Mouse (Mus musculus) stomach, embryonic 14.5 days (tissue): ENCODE data around the gene Tph2. TPM values are rescaled to one million over a fixed set of nuclear protein-coding genes. Genes with fewer than 3 reads are reported as not detected.
"Not testable (repeated sequence)": the region's sequence is repeated elsewhere in the genome, so short reads cannot be mapped to it uniquely, and the experiment has no call there.

Source experiments
- ATAC-seq: fragments of 200-750 bp; cut with Nextera tagmentation; 2 replicates; pipeline ENCODE4 v1.8.0; 2017; ENCODE audit warnings: low read depth, moderate TSS enrichment; ENCODE audit not compliant: insufficient number of reproducible peaks, insufficient read depth, low FRiP score
- H3K27ac ChIP-seq: fragments of 300-500 bp; sonication (generic); 2 replicates; pipeline ENCODE4 v1.5.1; 2014; ENCODE audit warnings: mild to moderate bottlenecking, low read length, moderate library complexity, mixed read lengths
- H3K27me3 ChIP-seq: fragments of 300-500 bp; sonication (generic); 2 replicates; pipeline ENCODE4 v1.6.1; 2014; ENCODE audit warnings: low read length, control low read depth, mixed read lengths; ENCODE audit not compliant: control insufficient read depth, insufficient read depth
- H3K36me3 ChIP-seq: fragments of 300-500 bp; sonication (generic); 2 replicates; pipeline ENCODE4 v1.6.1; 2014; ENCODE audit warnings: mild to moderate bottlenecking, control low read depth, low read length, moderate library complexity, mixed read lengths; ENCODE audit not compliant: control insufficient read depth, insufficient read depth
- H3K4me1 ChIP-seq: fragments of 300-500 bp; sonication (generic); 2 replicates; pipeline ENCODE4 v1.6.1; 2014; ENCODE audit warnings: low read length, control low read depth, mixed read lengths; ENCODE audit not compliant: control insufficient read depth, insufficient read depth
- H3K4me2 ChIP-seq: fragments of 300-500 bp; sonication (generic); replicated peaks from 2 replicates; pipeline ENCODE4 v1.6.1; 2014; ENCODE audit warnings: low read depth, low read length, control low read depth
- H3K4me3 ChIP-seq: fragments of 300-500 bp; sonication (generic); 2 replicates; pipeline ENCODE4 v1.5.1; 2014; ENCODE audit warnings: low read depth, low read length, control low read depth
- H3K9ac ChIP-seq: fragments of 300-500 bp; sonication (generic); replicated peaks from 2 replicates; pipeline ENCODE4 v1.6.1; 2014; ENCODE audit warnings: low read depth, mild to moderate bottlenecking, control low read depth, low read length, moderate library complexity, mixed read lengths
- H3K9me3 ChIP-seq: fragments of 300-500 bp; sonication (generic); 2 replicates; pipeline ENCODE4 v1.6.1; 2016; ENCODE audit warnings: low read depth, low read length, control low read depth; ENCODE audit not compliant: control insufficient read depth
- WGBS: fragments of 180-500 bp; shearing (Covaris S2); extraction: QIAGEN DNeasy Blood & Tissue Kit; methylation state at CpG from one replicate; pipeline ENCODE4 v1.1.7; 2014; 5-methylcytosine and 5-hydroxymethylcytosine counted together
- polyA plus RNA-seq: library from polyadenylated mRNA; unstranded; fragments of >200 nt; fragmentation: Nextera tagmentation; extraction: Ambion mirVana; gene quantifications from 2 replicates; pipeline ENCODE4 v1.2.1, GENCODE M21; 2014

The Tph2 gene
- polyA plus RNA-seq, 1 experiment from 2014 or later: not detected

DNA sequence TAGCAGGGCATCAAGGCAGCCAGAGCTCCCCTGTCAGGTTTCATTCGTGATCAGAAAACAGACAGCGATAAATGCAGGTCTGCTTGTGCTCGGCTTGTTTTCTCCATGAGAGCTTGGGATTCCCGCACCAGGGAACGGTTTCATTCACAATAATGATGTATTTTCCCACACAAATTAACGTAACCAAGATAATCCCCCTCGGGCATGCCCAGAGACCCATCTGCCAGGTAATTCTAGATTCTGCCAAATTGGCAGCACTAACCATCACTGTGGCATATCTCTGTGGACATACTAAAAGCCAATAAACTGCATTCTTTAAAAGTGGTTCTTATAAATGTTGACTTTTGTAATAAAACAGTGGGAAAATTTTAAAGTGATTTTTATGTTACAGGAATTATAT, 6.4 kb upstream of the Tph2 start:
- no peak for ATAC-seq
- WGBS: 84% methylated on average over 7 of the region's 7 CpGs
- no peak overlapping the region for H3K9ac ChIP-seq

DNA sequence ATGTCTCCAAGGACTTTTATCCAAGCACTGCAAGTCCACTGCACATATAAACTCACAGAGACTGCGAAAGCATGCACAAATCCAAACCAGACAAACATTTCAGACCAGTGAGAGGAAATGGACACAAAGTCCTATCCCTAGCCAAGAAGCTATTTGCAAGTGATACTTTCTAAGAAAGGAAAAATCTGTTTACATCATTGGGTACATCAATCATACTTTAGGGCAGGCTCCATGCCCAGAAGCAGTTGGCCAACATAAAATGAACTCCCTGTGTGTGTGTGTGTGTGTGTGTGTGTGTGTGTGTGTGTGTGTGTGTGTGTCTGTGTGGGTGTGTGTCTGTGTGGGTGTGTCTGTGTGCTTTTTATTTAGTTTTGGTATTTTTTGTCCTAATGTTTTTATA, 2.6 kb upstream of the Tph2 start:
- WGBS: 63% methylated on average over 1 of the region's 1 CpGs
- Histone ChIP-seq H3K9me3 (no peaks in the 10 kb centered on the region), H3K27ac (no peak overlapping the region), H3K4me2 (no peak overlapping the region), H3K27me3 (no peaks in the 10 kb centered on the region), H3K4me3 (no peak overlapping the region), H3K9ac (no peak overlapping the region), H3K36me3 (no peaks in the 10 kb centered on the region), H3K4me1 (no peaks in the 10 kb centered on the region)
- no peak for ATAC-seq

More for the DNA sequence above, 6.4 kb upstream of the Tph2 start:
- H3K4me3 ChIP-seq: no peak overlapping the region
- H3K36me3 ChIP-seq: no peaks in the 10 kb centered on the region
- no peak overlapping the region for H3K4me2 ChIP-seq
- no peaks in the 10 kb centered on the region for H3K9me3 ChIP-seq
- H3K4me1 ChIP-seq: no peaks in the 10 kb centered on the region
- H3K27ac ChIP-seq: no peak overlapping the region
- H3K27me3 ChIP-seq: no peaks in the 10 kb centered on the region

DNA sequence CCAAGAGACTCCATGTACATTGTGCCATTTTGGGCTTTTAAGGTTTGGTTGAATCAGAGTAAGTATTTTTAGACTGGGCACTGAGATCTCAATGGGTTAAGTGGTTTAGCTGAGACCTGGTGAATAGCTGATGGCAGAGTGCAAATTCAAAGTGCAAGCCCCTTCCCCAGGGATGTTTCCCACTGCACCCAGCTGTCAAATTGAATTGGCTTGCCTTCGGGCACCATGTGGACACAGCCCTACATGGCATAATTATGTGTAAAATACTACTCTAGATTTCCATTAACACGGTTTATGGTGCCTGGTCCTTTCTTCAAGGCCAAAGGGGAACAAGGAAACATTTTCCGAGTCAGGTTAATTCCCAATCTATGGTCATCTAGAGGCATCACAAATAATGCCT, 3.8 kb downstream of the Tph2 start:
- Histone ChIP-seq H3K4me2 (no peak overlapping the region), H3K9me3 (no peaks in the 10 kb centered on the region), H3K9ac (no peak overlapping the region)

DNA sequence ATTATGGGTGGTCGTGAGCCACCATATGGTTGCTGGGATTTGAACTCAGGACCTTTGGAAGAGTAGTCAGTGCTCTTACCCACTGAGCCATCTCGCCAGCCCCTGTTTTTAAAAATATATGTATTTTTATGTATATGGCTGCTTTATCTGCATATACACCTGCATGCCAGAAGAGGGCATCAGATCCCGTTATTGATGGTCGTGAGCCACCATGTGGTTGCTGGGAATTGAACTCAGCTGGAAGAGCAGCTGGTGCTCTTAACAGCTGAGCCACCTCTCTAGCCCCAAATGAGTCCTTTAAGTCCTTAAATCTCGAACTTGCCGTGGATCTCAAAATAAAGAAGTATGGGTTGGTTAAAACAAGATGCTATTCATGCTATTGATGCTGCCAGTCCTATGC, 6.8 kb downstream of the Tph2 start:
- H3K27me3 ChIP-seq, H3K4me2 ChIP-seq, H3K9me3 ChIP-seq, ATAC-seq, H3K36me3 ChIP-seq, H3K4me1 ChIP-seq, H3K9ac ChIP-seq, H3K4me3 ChIP-seq, H3K27ac ChIP-seq: not testable (repeated sequence)
- 52% methylated on average over 6 of the region's 6 CpGs for WGBS

More for the DNA sequence above, 3.8 kb downstream of the Tph2 start:
- Histone ChIP-seq H3K4me1 (no peaks in the 10 kb centered on the region), H3K27me3 (no peaks in the 10 kb centered on the region), H3K4me3 (no peak overlapping the region), H3K36me3 (no peaks in the 10 kb centered on the region), H3K27ac (no peak overlapping the region)
- ATAC-seq: no peak
- 68% methylated on average over 3 of the region's 3 CpGs for WGBS

DNA sequence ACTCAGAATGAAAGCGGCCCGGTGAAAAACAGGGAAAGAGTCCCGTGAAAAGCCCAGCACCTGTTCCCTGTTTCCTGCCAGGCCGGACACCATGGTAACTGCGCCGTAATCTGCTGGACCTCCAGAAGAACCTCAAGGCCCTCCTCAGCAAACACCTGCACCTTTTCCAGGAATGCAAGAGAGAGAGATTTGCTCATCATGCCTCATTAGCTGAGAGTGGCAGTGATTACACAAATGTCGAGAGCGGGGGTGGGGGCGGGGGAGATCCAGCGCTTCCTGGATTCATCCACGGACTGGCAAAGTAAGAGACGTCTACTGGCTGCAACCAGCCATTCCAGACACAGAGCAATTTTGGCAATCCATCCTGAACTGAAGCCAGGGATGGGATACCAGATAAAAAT, 9.2 kb downstream of the Tph2 start:
- no peak overlapping the region for H3K4me3 ChIP-seq
- no peak overlapping the region for H3K9ac ChIP-seq
- H3K4me2 ChIP-seq: no peak overlapping the region
- H3K4me1 ChIP-seq: no peaks in the 10 kb centered on the region
- no peaks in the 10 kb centered on the region for H3K27me3 ChIP-seq
- H3K27ac ChIP-seq: no peak overlapping the region
- no peaks in the 10 kb centered on the region for H3K36me3 ChIP-seq
- no peaks in the 10 kb centered on the region for H3K9me3 ChIP-seq
- ATAC-seq: 0 out of 2 replicates have a peak, but pooled peaks have one; percentile 31
- 41% methylated on average over 12 of the region's 12 CpGs for WGBS

DNA sequence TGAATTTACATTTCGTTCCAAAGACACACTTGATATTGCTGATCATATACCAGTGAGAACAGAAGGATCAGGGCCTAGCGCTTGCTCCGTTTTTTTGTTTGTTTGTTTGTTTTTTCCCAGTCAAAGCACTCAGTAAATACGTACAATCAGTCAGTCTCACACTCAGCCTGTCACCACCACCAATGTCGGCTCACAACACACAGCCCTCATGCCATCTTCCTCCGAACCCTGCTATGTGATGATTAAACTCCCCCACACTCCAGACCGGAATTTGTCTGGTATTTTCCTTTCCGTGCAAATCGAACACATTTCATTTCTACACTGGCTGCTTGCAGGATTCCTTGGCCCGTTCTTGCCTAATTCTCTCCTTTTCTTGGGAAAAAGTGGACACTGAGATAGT, 11.5 kb downstream of the Tph2 start:
- WGBS: 66% methylated on average over 10 of the region's 10 CpGs
- Histone ChIP-seq H3K4me2 (no peak overlapping the region), H3K4me1 (no peaks in the 10 kb centered on the region), H3K27ac (no peak overlapping the region), H3K36me3 (no peaks in the 10 kb centered on the region), H3K9ac (no peak overlapping the region), H3K9me3 (no peaks in the 10 kb centered on the region), H3K27me3 (no peaks in the 10 kb centered on the region), H3K4me3 (no peak overlapping the region)
- no peak for ATAC-seq

DNA sequence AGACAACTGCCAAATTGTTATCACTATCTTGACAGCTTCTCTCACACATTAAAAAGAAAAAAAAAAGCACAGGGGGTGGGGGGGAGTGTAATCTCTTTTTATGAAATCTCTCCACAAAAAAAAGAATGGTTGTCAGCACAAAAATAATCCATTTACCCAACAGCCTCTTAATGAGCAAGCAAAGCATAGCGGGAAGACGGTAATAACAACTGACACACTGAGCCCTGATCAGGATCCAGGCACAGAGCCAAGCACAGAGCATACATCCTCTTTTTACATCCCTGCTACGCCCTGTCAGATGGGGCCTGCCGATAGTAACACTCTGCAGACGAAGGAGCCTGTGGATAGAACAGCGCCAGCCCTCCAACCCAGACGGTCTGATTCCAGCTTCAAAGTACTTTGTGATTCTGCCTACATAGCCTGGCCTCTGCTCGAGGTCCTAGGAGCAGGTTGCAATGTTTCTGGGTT, 13.4 kb downstream of the Tph2 start:
- Histone ChIP-seq H3K9ac (no peak overlapping the region), H3K4me1 (no peaks in the 10 kb centered on the region), H3K27ac (no peak overlapping the region), H3K36me3 (no peaks in the 10 kb centered on the region), H3K4me2 (no peak overlapping the region), H3K9me3 (no peaks in the 10 kb centered on the region), H3K4me3 (no peak overlapping the region), H3K27me3 (no peaks in the 10 kb centered on the region)
- WGBS: 39% methylated on average over 8 of the region's 8 CpGs
- no peak; the same call in 1 of the 2 replicates for ATAC-seq

DNA sequence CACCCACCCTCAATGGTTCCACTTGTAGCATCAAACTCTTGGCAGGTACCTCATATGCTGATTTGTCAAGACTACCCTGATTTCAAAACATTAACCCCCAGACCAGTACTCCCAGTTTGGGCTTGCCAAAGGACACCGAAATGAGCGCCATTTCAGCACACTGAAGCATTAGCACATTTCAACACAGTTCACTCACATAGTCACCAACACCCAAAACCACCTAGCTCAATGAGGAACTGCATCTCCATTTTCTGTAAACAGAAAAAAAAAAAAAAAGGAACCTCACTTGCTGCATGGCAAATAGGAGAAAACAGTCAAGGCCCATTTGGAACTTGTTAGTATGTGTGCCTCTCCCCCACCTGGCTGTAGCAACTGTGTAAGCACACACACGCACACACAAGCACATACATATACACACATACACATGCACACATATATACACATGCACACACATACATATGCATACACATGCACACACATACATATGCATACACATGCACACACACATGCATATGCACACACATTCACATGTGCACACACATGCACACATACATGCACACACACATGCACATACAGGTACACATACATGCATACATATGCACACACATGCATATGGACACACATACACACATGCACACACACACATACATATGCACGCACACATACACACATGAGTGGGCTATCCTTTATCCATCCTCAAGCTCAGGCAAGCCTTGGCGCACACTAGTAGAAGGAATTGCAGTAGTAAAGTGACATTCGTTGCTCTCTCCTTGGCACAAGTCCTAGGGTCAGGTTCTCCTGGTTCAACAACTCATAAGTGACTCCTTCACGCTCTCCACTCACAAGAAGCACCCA, 14.1 kb downstream of the Tph2 start:
- 78% methylated on average over 7 of the region's 7 CpGs for WGBS
- ATAC-seq: no peak
- no peaks in the 10 kb centered on the region for H3K4me1 ChIP-seq

DNA sequence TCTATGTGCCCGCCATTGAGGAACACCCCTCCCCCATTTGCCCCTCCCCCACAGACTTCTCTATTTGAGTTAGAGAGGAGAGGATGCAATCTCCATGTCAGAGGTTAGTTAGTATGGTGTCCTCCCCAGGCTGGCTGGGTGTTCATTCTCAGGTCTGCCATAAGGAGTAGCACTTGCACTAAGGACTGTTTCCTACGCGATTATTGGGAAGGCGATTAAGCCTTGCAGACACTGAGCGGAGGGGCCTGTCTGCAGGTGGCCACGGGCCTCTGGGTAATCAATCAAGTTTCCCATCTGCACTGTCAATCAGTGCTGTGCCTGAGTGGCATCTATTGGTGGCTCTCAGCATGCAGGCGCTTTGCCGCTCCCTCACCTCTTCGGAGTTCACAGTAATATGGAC, 15.4 kb downstream of the Tph2 start:
- Histone ChIP-seq H3K27ac (no peak overlapping the region), H3K27me3 (no peaks in the 10 kb centered on the region), H3K4me3 (no peak overlapping the region), H3K4me1 (no peaks in the 10 kb centered on the region), H3K36me3 (no peaks in the 10 kb centered on the region), H3K9ac (no peak overlapping the region), H3K9me3 (no peaks in the 10 kb centered on the region), H3K4me2 (no peak overlapping the region)
- ATAC-seq: no peak
- 26% methylated on average over 9 of the region's 9 CpGs for WGBS

More for the DNA sequence above, 14.1 kb downstream of the Tph2 start:
- no peaks in the 10 kb centered on the region for H3K9me3 ChIP-seq
- H3K36me3 ChIP-seq: no peaks in the 10 kb centered on the region
- H3K9ac ChIP-seq: no peak overlapping the region
- no peak overlapping the region for H3K27ac ChIP-seq
- no peak overlapping the region for H3K4me3 ChIP-seq
- no peaks in the 10 kb centered on the region for H3K27me3 ChIP-seq
- no peak overlapping the region for H3K4me2 ChIP-seq
